Mouse (Mus musculus) testis, postnatal 14 days (tissue): ENCODE measurements around the gene Olfr67.
"Not testable (repeated sequence)": the region's sequence is repeated elsewhere in the genome, so short reads cannot be mapped to it uniquely, and the experiment has no call there.

Source experiments
- DNase-seq: peaks from one replicate; pipeline ENCODE4 v3.0.0; 2021; ENCODE audit warnings: low spot score

The Olfr67 gene

DNA sequence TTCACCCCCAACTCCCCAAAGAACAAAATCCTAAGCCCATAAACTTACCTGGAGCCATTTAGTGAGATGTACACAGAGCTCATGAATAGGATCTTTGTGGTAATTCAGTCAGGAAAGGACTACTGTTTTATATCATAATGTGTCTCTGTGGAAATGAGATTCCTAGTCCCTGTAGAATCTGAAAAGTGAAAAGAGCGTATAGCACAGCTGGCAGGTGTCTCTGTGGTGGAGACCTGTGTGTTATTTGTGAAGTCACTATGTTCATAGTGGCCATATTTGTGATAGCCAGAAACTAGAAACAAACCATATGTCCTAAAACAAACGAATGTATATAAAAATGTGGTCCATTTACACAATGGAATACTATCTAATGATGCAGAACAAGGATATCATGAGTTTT, 20.1 kb downstream of the Olfr67 start, which contains the start of gene Olfr69:
Olfr69 (minus strand) TSS at position 101 of the 400 bp plus-strand sequence.
- DNase-seq, result no peak

DNA sequence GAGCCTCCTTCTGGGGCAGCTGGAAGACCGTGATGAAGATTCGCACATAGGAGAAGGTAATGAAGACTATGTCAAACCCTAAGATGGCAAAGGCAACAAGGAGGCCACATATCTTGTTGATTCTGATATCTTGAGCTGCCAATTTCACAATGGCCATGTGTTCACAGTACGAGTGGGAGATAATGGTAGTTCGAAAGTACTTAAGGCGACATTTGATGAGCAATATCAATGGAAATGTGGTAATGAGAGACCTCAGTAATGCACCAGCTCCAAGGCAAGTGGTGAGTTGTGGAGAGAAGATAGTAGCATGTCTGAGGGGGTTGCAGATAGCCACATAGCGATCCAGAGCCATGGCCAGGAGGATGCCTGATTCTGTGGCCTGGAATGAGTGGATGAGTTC, 23.9 kb downstream of the Olfr67 start:
- not testable (repeated sequence) for DNase-seq

DNA sequence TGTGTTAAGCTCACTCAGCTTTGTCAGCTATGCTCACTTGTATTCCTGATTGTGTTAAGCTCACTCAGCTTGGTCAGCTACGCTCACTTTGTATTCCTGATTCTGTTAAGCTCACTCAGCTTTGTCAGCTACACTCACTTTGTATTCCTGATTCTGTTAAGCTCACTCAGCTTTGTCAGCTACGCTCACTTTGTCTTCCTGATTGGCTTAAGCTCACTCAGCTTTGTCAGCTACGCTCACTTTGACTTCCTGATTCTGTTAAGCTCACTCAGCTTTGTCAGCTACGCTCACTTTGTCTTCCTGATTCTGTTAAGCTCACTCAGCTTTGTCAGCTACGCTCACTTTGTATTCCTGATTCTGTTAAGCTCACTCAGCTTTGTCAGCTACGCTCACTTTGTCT, 29.4 kb downstream of the Olfr67 start:
- DNase-seq, result not testable (repeated sequence)

DNA sequence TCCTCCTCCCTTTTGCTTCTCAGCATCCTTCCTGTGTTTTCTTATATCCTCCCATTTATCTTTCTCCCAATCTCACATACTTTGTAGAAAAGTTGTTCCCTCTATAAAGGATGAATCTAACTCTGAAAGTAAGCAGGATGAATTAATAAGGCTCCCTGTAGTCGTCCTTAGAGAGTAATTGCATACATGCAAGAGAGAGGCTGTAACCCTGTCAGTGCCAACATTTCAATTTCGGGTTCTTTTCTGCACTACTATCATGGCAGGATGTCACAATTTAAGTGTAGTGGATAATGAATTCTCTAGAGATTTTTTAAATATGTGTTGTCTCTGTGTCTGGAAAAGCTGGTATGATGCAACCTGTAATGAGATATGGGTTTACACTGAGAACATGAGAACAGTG, 34.4 kb downstream of the Olfr67 start, which contains the start of gene Olfr630:
Olfr630 (minus strand) TSS at position 101 of the 400 bp plus-strand sequence.
- no peak for DNase-seq

DNA sequence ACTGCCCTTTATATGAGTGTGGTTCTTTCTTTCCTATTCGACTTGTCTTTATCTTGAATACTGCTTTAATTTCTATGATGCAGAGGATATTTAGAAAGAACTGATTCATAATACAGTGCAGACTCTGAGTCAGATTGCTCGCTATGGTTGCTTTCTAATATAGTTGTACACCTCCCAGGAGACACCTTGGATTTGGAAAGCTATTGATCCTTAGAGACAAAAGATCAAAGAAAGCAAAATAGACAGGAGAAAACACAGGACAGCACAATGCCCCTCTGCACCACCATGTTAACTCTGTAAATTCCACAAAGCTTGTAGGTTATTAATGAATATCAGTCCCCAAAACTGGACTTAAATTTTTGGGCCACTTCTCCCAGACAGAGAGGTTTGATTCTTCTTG, 46.8 kb downstream of the Olfr67 start, which contains the start of gene Olfr629:
Olfr629 (minus strand) TSS at position 101 of the 400 bp plus-strand sequence.
- no peak for DNase-seq
